Mouse (Mus musculus) heart, embryonic 14.5 days (tissue): Measurements from ENCODE around the gene Ric1. TPM values are rescaled to one million over a fixed set of nuclear protein-coding genes. Genes with fewer than 3 reads are reported as not detected.

Experiments
- ATAC-seq: fragments of 200-750 bp; cut with Nextera tagmentation; 2 replicates; pipeline ENCODE4 v1.8.0; 2017; ENCODE audit warnings: low read depth, moderate TSS enrichment; ENCODE audit not compliant: insufficient number of reproducible peaks, insufficient read depth, low FRiP score
- H3K27ac ChIP-seq, 2 experiments: fragments of 200-500 bp in 1 of 2; fragments of 300-500 bp in 1 of 2; sonication (generic) in 1 of 2; replicated peaks in 1 of 2; 2 replicates each; pipeline ENCODE4 v1.5.1; 2012 to 2014; ENCODE audit warnings: low read depth in 2 of 2, low read length in 2 of 2, control low read depth in 1 of 2, mild to moderate bottlenecking in 1 of 2, mixed read lengths in 1 of 2; ENCODE audit not compliant: control insufficient read depth in 1 of 2, insufficient read depth in 1 of 2
- H3K27me3 ChIP-seq: fragments of 300-500 bp; sonication (generic); 2 replicates; pipeline ENCODE4 v1.6.1; 2014; ENCODE audit warnings: mild to moderate bottlenecking, low read length, control low read depth; ENCODE audit not compliant: control insufficient read depth, insufficient read depth
- H3K36me3 ChIP-seq: fragments of 300-500 bp; sonication (generic); 2 replicates; pipeline ENCODE4 v1.6.1; 2014; ENCODE audit warnings: mild to moderate bottlenecking, control low read depth, low read length, mixed read lengths; ENCODE audit not compliant: control insufficient read depth, insufficient read depth
- H3K4me1 ChIP-seq, 2 experiments: fragments of 200-500 bp in 1 of 2; fragments of 300-500 bp in 1 of 2; sonication (generic) in 1 of 2; 2 replicates each; pipeline ENCODE4 v1.6.1; 2012 to 2014; ENCODE audit warnings: low read length in 2 of 2, control low read depth in 1 of 2, mixed read lengths in 1 of 2; ENCODE audit not compliant: control insufficient read depth in 2 of 2, insufficient read depth in 2 of 2
- H3K4me2 ChIP-seq: fragments of 300-500 bp; sonication (generic); 2 replicates; pipeline ENCODE4 v1.6.1; 2014; ENCODE audit warnings: mild to moderate bottlenecking, low read length
- H3K4me3 ChIP-seq, 2 experiments: fragments of 200-500 bp in 1 of 2; fragments of 300-500 bp in 1 of 2; sonication (generic) in 1 of 2; 2 replicates each; pipeline ENCODE4 v1.5.1; 2012 to 2014; ENCODE audit warnings: low read length in 2 of 2, mild to moderate bottlenecking in 2 of 2, control low read depth in 1 of 2, low read depth in 1 of 2, moderate library complexity in 1 of 2; ENCODE audit not compliant: control insufficient read depth in 1 of 2, insufficient read depth in 1 of 2
- H3K9ac ChIP-seq: fragments of 300-500 bp; sonication (generic); 2 replicates; pipeline ENCODE4 v1.6.1; 2014; ENCODE audit warnings: mild to moderate bottlenecking, low read length
- H3K9me3 ChIP-seq: fragments of 300-500 bp; sonication (generic); 2 replicates; pipeline ENCODE4 v1.6.1; 2016; ENCODE audit warnings: low read length, control low read depth; ENCODE audit not compliant: control insufficient read depth
- WGBS: fragments of 180-500 bp; shearing (Covaris S2); extraction: QIAGEN DNeasy Blood & Tissue Kit; methylation state at CpG from one replicate; pipeline ENCODE4 v1.1.7; 2014; 5-methylcytosine and 5-hydroxymethylcytosine counted together
- polyA plus RNA-seq: library from polyadenylated mRNA; unstranded; fragments of >200 nt; fragmentation: Nextera tagmentation; extraction: Ambion mirVana; gene quantifications from 2 replicates; pipeline ENCODE4 v1.2.1, GENCODE M21; 2014

The Ric1 gene
- polyA plus RNA-seq, 1 experiment from 2014 or later, result 9.7 TPM

GRCm38 (mm10) chr19:29518409-29518808 lies 3.7 kb upstream of the Ric1 start:
- H3K9me3 ChIP-seq, result 0 out of 2 replicates have a peak, but pooled peaks cover 6% of the 10 kb centered on the region
- no peak overlapping the region for H3K9ac ChIP-seq
- no peak overlapping the region for H3K27ac ChIP-seq
- H3K4me1 ChIP-seq, result peaks cover 0 to 8% of the 10 kb centered on the region in 2 experiments; a peak in 3 of 4 replicates
- H3K36me3 ChIP-seq, result peaks cover 14% of the 10 kb centered on the region
- H3K27me3 ChIP-seq, result no peaks in the 10 kb centered on the region
- no peak overlapping the region for H3K4me2 ChIP-seq
- no peak for ATAC-seq
- H3K4me3 ChIP-seq, result no peak overlapping the region
- 82% methylated on average over 7 of the region's 7 CpGs for WGBS

GRCm38 (mm10) chr19:29518922-29519321 lies 3.2 kb upstream of the Ric1 start:
- no peak overlapping the region for H3K4me2 ChIP-seq
- H3K4me1 ChIP-seq, result peaks cover 0 to 12% of the 10 kb centered on the region in 2 experiments; a peak in 3 of 4 replicates
- H3K9ac ChIP-seq, result no peak overlapping the region
- 0 out of 2 replicates have a peak, but pooled peaks cover 4% of the 10 kb centered on the region for H3K9me3 ChIP-seq
- no peak for ATAC-seq
- 81% methylated on average over 4 of the region's 4 CpGs for WGBS
- H3K4me3 ChIP-seq, result no peak overlapping the region
- H3K27ac ChIP-seq, result no peak overlapping the region
- peaks cover 14% of the 10 kb centered on the region for H3K36me3 ChIP-seq
- no peaks in the 10 kb centered on the region for H3K27me3 ChIP-seq

DNA sequence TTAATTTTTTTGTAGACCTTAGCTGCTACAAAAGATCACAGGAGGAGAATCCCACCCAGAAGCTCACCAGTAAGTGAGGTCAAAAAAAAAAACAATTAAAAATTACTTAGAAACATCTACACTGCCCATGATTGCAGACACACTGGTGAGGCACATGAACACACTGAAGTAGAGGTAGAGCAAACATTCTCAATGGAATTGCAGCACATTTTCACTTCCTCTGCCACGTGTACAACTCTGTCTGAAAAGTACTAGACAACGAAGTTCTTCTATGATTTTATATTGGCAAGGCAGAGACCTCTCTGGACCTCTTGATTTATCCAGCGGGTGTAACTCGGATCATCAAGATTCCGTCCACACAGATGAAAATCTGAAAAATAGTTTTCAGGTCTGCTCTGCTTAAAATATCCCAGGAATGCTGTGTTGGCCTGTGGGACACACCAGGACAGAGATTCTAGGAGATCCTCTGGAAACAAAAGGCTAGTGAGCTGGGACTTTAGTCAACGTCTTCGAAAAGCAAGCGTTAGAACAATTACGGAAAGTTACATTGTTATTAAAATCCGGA lies 1.0 kb upstream of the Ric1 start:
- WGBS, result 31% methylated on average over 10 of the region's 10 CpGs
- no peak for ATAC-seq
- peak overlapping the region; percentile 84 for H3K4me2 ChIP-seq

GRCm38 (mm10) chr19:29522445-29523229 lies 555 bp downstream of the Ric1 start:
- Histone ChIP-seq H3K4me2 (peak overlapping the region; percentile 88), H3K4me3 (peak overlapping the region; percentile 69 to 91), H3K27ac (peak overlapping the region; percentile 86 to 96), H3K4me1 (peaks cover 0 to 16% of the 10 kb centered on the region in 2 experiments; a peak in 3 of 4 replicates), H3K9ac (peak overlapping the region; percentile 95), H3K9me3 (no peaks in the 10 kb centered on the region), H3K27me3 (no peaks in the 10 kb centered on the region), H3K36me3 (peaks cover 4% of the 10 kb centered on the region; the same call in 1 of the 2 replicates)
- ATAC-seq, result peak; percentile 69
- WGBS, result under 1% methylated on average over 85 of the region's 92 CpGs

More for the DNA sequence above, 1.0 kb upstream of the Ric1 start:
- peak overlapping the region in 1 of 2 experiments; percentile 96; a peak in 1 of 4 replicates for H3K27ac ChIP-seq
- H3K27me3 ChIP-seq, result no peaks in the 10 kb centered on the region
- H3K9me3 ChIP-seq, result no peaks in the 10 kb centered on the region
- peak overlapping the region; percentile 95 for H3K9ac ChIP-seq
- peaks cover 0 to 16% of the 10 kb centered on the region in 2 experiments; a peak in 3 of 4 replicates for H3K4me1 ChIP-seq
- peak overlapping the region in 1 of 2 experiments; percentile 91; a peak in 3 of 4 replicates for H3K4me3 ChIP-seq
- H3K36me3 ChIP-seq, result peaks cover 7% of the 10 kb centered on the region; the same call in 1 of the 2 replicates

GRCm38 (mm10) chr19:29523230-29523582 lies 1.1 kb downstream of the Ric1 start:
- peak overlapping the region; percentile 34 to 96; a peak in 3 of 4 replicates for H3K27ac ChIP-seq
- peak overlapping the region; percentile 95 for H3K9ac ChIP-seq
- no peaks in the 10 kb centered on the region for H3K27me3 ChIP-seq
- H3K4me1 ChIP-seq, result peaks cover 0 to 16% of the 10 kb centered on the region in 2 experiments; a peak in 3 of 4 replicates
- peaks cover 4% of the 10 kb centered on the region; the same call in 1 of the 2 replicates for H3K36me3 ChIP-seq
- ATAC-seq, result no peak
- peak overlapping the region; percentile 88 for H3K4me2 ChIP-seq
- H3K4me3 ChIP-seq, result peak overlapping the region; percentile 69 to 91
- no peaks in the 10 kb centered on the region for H3K9me3 ChIP-seq
- 1% methylated on average over 9 of the region's 9 CpGs for WGBS

DNA sequence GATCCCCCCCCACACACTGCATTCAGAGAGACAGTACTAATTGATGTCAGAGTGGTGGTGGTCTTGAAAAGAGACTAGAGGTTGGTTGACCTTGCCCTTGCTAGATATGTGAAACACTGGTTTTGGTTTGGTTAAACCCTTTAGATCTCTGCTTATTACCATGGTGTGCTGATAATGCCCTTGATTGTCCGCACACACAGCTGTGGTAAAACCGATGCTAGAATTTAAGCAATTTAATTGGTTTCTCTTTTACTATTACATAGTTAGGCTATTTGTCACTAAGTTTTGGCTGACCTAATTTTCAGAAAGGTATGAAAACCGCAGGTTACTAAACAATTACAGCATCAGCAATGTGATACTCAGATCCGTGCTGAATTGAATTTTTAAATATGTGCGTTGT lies 1.6 kb downstream of the Ric1 start:
- WGBS, result 52% methylated on average over 5 of the region's 5 CpGs
- no peak for ATAC-seq
- H3K36me3 ChIP-seq, result peaks cover 4% of the 10 kb centered on the region; the same call in 1 of the 2 replicates
- H3K4me1 ChIP-seq, result peaks cover 0 to 16% of the 10 kb centered on the region in 2 experiments; a peak in 3 of 4 replicates
- H3K4me3 ChIP-seq, result peak overlapping the region; percentile 69 to 91; a peak in 3 of 4 replicates
- no peaks in the 10 kb centered on the region for H3K27me3 ChIP-seq
- peak overlapping the region; percentile 88 for H3K4me2 ChIP-seq
- H3K27ac ChIP-seq, result peak overlapping the region in 1 of 2 experiments; percentile 96; a peak in 1 of 4 replicates
- H3K9me3 ChIP-seq, result no peaks in the 10 kb centered on the region
- H3K9ac ChIP-seq, result peak overlapping the region; percentile 95

DNA sequence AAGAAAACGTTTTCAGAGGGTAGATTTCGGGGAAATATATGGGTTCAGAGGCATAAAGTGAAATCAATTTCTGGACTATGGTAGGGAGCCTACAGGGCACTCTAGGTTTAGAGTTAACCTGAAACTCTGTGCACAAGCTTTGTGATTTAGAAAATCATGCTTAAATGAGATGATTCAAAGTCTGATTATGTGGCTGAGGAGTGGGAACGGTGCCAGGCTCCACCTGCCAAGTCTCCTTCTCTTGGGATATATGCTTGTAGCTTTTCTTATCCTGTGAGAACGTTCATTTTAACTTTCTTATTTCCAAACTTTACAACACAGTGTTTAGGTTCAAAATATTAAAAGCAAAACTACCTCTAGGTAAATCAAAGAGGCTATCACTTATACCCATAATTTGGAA lies 2.5 kb downstream of the Ric1 start:
- H3K27ac ChIP-seq, result no peak overlapping the region
- no peak overlapping the region; the same call in 1 of the 2 replicates for H3K9ac ChIP-seq
- no peaks in the 10 kb centered on the region for H3K27me3 ChIP-seq
- no peak overlapping the region for H3K4me2 ChIP-seq
- ATAC-seq, result no peak
- H3K4me3 ChIP-seq, result no peak overlapping the region
- H3K36me3 ChIP-seq, result peaks cover 4% of the 10 kb centered on the region; the same call in 1 of the 2 replicates
- H3K4me1 ChIP-seq, result peaks cover 0 to 16% of the 10 kb centered on the region in 2 experiments; a peak in 3 of 4 replicates
- 72% methylated on average over 4 of the region's 4 CpGs for WGBS
- H3K9me3 ChIP-seq, result no peaks in the 10 kb centered on the region
